Mouse (Mus musculus): Measurements from ENCODE around the gene Btnl6.

DNA sequence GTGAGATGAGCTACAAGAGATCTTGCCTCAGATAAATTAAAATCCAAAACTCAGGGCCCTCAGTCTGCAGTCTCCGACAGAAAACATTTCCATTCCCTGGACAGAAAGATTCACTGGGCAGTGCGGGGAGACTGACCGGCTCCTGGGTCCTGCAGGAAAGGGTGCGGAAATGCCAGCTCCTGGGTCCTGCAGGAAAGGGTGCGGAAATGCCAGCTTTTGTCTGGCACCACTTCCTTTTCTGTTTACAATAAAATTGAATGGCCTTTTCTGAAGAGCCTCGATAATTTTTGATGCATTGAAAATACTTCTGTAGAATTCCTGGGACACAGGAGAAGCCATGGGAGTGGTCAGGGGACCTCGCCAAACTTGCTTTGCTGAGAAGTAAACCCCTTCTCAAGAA is 42.0 kb upstream of the Btnl6 start:
- TF ChIP-seq POLR2A (IDR thresholded peaks at IDR 0.05; ENCODE audit: insufficient read depth, low read depth, low read length): no peak
- TF ChIP-seq CTCF (IDR thresholded peaks at IDR 0.05; ENCODE audit: insufficient read depth, low read depth, low read length): no peak

Data from olfactory bulb, adult 2 months (tissue).